ENCODE assay signal across 9 mouse cellular contexts in the genomic region with DNA sequence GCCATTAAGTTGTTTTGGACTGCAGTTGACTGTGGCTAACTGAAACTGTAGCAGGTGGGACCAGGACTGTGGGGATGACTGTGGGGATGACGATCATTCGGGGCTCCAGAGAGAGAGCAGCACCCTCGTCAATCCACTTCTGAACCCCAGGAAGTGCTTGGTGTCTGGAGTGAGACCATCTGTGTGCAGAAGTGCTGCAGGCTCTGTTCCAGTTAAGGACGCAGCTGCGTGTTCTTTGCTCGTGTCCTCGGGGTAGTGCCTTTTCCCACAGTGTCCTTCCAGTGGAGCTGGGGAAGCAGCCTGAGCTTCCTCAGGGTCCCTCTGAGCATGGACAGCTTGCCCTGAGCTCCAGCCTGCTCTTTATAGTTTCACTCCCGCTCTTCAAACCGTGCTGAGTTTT. TPM values are rescaled to one million over a fixed set of nuclear protein-coding genes. Genes with fewer than 3 reads are reported as not detected.
DNase-seq lines count a peak whose midpoint lies in the region; ATAC-seq and TF ChIP-seq lines count a peak whose summit lies in the region.
"Had no signal": no experiment of that assay in that cellular context is flagged by ENCODE, and none has a peak within 500 bp of the region (broad histone marks: within the 10 kb centered on the region; RNA-seq: fewer than 3 reads in every experiment).

No protein-coding gene starts in this region.

- peak; percentile 13 for DNase-seq in lung, postnatal 0 days (ENCODE audit: low spot score)
- no peak for DNase-seq in lung, postnatal 36 days
- DNase-seq in forebrain, postnatal 0 days = no peak
- peak; percentile 42 to 58 for DNase-seq in thymus, postnatal 10 days (ENCODE audit: low spot score in 2 of 2)
- DNase-seq in right cerebral cortex, postnatal 36 days (ENCODE audit: low spot score in 2 of 2) = no peak
- DNase-seq in gastrocnemius, postnatal 14 days = no peak
- DNase-seq in frontal cortex, postnatal 10 days (ENCODE audit: low spot score in 2 of 2) = no peak
- DNase-seq: right cerebral cortex, postnatal 4 days had no signal

- H3K27me3 ChIP-seq in lung, postnatal 0 days (replicated peaks; ENCODE audit: insufficient read depth, low read length) = no peaks in the 10 kb centered on the region
- no peaks in the 10 kb centered on the region for H3K27me3 ChIP-seq in forebrain, postnatal 0 days (ENCODE audit: insufficient read depth, low read length)
- H3K27me3 ChIP-seq in limb, embryonic 15.5 days = no peaks in the 10 kb centered on the region

- no peaks in the 10 kb centered on the region for H3K9me3 ChIP-seq in lung, postnatal 0 days (ENCODE audit: low read length)
- H3K9me3 ChIP-seq in forebrain, postnatal 0 days (ENCODE audit: low read length) = no peaks in the 10 kb centered on the region
- no peaks in the 10 kb centered on the region for H3K9me3 ChIP-seq in limb, embryonic 15.5 days

- WGBS in lung, postnatal 0 days = 17% methylated on average over 9 of the region's 9 CpGs
- WGBS in forebrain, postnatal 0 days = 38% methylated on average over 9 of the region's 9 CpGs
- WGBS in limb, embryonic 15.5 days = 32% methylated on average over 9 of the region's 9 CpGs

- 0 out of 2 replicates have a peak overlapping the region, but pooled peaks have one; percentile 3 for H3K9ac ChIP-seq in lung, postnatal 0 days (replicated peaks; ENCODE audit: low read depth)
- H3K9ac ChIP-seq in forebrain, postnatal 0 days = no peak overlapping the region
- H3K9ac ChIP-seq in limb, embryonic 15.5 days = no peak overlapping the region

- H3K36me3 ChIP-seq in lung, postnatal 0 days (ENCODE audit: insufficient read depth, low read length) = no peaks in the 10 kb centered on the region
- H3K36me3 ChIP-seq in forebrain, postnatal 0 days (ENCODE audit: insufficient read depth) = no peaks in the 10 kb centered on the region
- peaks cover 5% of the 10 kb centered on the region; the same call in 1 of the 2 replicates for H3K36me3 ChIP-seq in limb, embryonic 15.5 days

- no peak for TF ChIP-seq EP300 in lung, postnatal 0 days (IDR thresholded peaks at IDR 0.05)

- no peak for TF ChIP-seq CTCF in lung, postnatal 0 days (IDR thresholded peaks at IDR 0.05)
- no peak for TF ChIP-seq CTCF in forebrain, postnatal 0 days (IDR thresholded peaks at IDR 0.05; ENCODE audit: low read depth)

- H3K4me2 ChIP-seq in lung, postnatal 0 days (replicated peaks; ENCODE audit: low read depth, low read length) = no peak overlapping the region
- H3K4me2 ChIP-seq in forebrain, postnatal 0 days (ENCODE audit: low read depth) = no peak overlapping the region
- no peak overlapping the region for H3K4me2 ChIP-seq in limb, embryonic 15.5 days

- peak overlapping the region; percentile 88 for H3K27ac ChIP-seq in lung, postnatal 0 days (ENCODE audit: low read length)
- H3K27ac ChIP-seq in forebrain, postnatal 0 days (ENCODE audit: low read depth, low read length) = peak overlapping the region; percentile 78
- peak overlapping the region; percentile 89 for H3K27ac ChIP-seq in limb, embryonic 15.5 days

- intact Hi-C loops in gastrocnemius, postnatal 14 days (cut with DNase I; ENCODE audit: low total_unique reads) = no loop called here

- peaks cover 31% of the 10 kb centered on the region for H3K4me1 ChIP-seq in lung, postnatal 0 days (ENCODE audit: insufficient read depth, low read depth, low read length)
- H3K4me1 ChIP-seq in forebrain, postnatal 0 days (ENCODE audit: insufficient read depth) = peaks cover 5% of the 10 kb centered on the region; the same call in 1 of the 2 replicates
- H3K4me1 ChIP-seq in limb, embryonic 15.5 days = peaks cover 53% of the 10 kb centered on the region

- no peak overlapping the region for H3K4me3 ChIP-seq in lung, postnatal 0 days (ENCODE audit: low read depth, low read length)
- H3K4me3 ChIP-seq in forebrain, postnatal 0 days (ENCODE audit: low read depth, low read length) = no peak overlapping the region
- H3K4me3 ChIP-seq in limb, embryonic 15.5 days = no peak overlapping the region

- ATAC-seq in lung, postnatal 0 days = no peak
- ATAC-seq in forebrain, postnatal 0 days = no peak
- ATAC-seq in limb, embryonic 15.5 days (ENCODE audit: insufficient number of reproducible peaks, low FRiP score, low TSS enrichment, low read depth) = no peak

RNA-seq across cellular contexts. Expression of a gene that starts 2.7 kb away (rescaled TPM):
- 0.90 and 1.2 TPM in 2 replicates for polyA plus RNA-seq in lung, postnatal 0 days (2015; fragmentation: Nextera tagmentation; extraction: Ambion mirVana)
- not detected in 2 replicates for total RNA-seq in forebrain, postnatal 0 days (2014; rRNA removed)
- 0.29 TPM in 1 of 2 replicates, not detected in the other for polyA plus RNA-seq in forebrain, postnatal 0 days (2015; fragmentation: Nextera tagmentation; extraction: Ambion mirVana)
- polyA plus RNA-seq in limb, embryonic 15.5 days (2015; fragmentation: Nextera tagmentation; extraction: Ambion mirVana) = 0.90 and 0.92 TPM in 2 replicates
- not detected for total RNA-seq in gastrocnemius, postnatal 14 days (2021)

RNA-seq across cellular contexts. Expression of a gene that starts 27.2 kb away (rescaled TPM):
- polyA plus RNA-seq in lung, postnatal 0 days (2015; fragmentation: Nextera tagmentation; extraction: Ambion mirVana) = 21.6 and 33.3 TPM in 2 replicates
- 67.5 and 85.2 TPM in 2 replicates for total RNA-seq in forebrain, postnatal 0 days (2014; rRNA removed)
- 23.9 and 33.8 TPM in 2 replicates for polyA plus RNA-seq in forebrain, postnatal 0 days (2015; fragmentation: Nextera tagmentation; extraction: Ambion mirVana)
- polyA plus RNA-seq in limb, embryonic 15.5 days (2015; fragmentation: Nextera tagmentation; extraction: Ambion mirVana) = 71.9 and 73.2 TPM in 2 replicates
- total RNA-seq in gastrocnemius, postnatal 14 days (2021) = 100 to 1,000 TPM; 307 to 323 TPM

Comparison
In these comparisons a context has a peak if more than half of its experiments do, and no peak if none do; other contexts are left out.
1. DNase-seq: peak in lung, postnatal 0 days (single experiment) and thymus, postnatal 10 days (2 of 2); none in lung, postnatal 36 days (single experiment), forebrain, postnatal 0 days (single experiment), right cerebral cortex, postnatal 36 days (0 of 2), gastrocnemius, postnatal 14 days (single experiment) and frontal cortex, postnatal 10 days (0 of 2).
2. Peak in every context shown above with its lines, with median percentiles within 50 percentile points of each other: H3K27ac ChIP-seq.